Mouse (Mus musculus): Measurements from ENCODE around the gene Cmip. TPM values are rescaled to one million over a fixed set of nuclear protein-coding genes. Genes with fewer than 3 reads are reported as not detected.

The Cmip gene
- 10 to 100 TPM; 14.4 to 20.4 (median 16.3) TPM for total RNA-seq (2022)

DNA sequence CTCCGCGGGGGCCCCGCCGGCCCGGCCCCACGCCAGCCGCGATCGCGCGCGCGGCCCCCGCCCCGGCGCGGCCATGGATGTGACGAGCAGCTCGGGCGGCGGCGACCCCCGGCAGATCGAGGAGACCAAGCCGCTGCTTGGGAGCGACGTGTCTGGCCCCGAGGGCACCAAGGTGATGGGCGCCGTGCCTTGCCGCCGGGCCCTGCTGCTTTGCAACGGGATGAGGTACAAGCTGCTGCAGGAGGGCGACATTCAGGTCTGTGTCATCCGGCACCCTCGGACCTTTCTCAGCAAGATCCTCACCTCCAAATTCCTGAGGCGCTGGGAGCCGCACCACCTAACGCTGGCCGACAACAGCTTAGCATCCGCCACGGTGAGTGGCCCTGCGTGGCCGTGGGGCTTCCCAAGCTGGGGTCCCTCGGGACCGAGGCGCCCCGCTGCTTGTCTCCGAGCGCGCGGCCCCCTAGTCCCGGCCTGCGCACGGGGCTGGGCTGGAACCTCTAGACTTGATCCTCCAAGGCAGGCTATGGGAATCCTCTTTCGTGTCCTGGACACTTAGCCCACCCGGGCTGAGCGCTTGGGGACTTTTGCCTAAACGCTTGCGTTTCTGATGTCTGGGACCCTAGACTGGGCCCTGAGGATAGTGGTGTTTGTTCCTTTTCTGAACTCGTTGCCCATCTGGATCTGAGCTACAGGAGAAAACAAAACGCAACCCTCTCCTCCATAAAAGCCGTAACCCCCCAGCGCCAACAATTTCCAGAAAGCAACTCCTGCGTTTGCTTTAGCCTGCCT is at the start of gene Cmip:
Cmip (plus strand) TSS at position 36 of the 792 bp plus-strand sequence.
- DNase-seq (ENCODE audit: low spot score): peak; percentile 27

DNA sequence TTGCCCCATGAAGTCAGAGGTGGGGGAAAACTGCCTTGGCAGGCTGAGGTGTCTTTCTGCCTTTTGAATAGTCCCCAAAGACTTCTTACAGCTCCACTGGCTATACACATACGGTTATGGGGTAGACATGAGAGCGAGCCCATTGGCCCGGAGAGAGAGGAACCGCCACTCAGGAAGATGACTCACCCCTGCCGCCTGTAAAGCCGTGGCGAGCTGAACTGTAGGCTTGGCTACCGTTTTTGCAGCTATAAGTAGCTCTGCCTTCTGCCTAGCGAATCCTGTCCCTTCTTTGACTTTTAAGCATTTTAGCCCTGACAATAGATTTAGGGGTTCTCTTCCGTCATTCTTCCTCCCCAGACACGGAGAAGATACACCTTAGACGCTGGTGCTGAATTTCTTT is 47.7 kb upstream of the Cmip start:
- DNase-seq (ENCODE audit: low spot score): no peak

DNA sequence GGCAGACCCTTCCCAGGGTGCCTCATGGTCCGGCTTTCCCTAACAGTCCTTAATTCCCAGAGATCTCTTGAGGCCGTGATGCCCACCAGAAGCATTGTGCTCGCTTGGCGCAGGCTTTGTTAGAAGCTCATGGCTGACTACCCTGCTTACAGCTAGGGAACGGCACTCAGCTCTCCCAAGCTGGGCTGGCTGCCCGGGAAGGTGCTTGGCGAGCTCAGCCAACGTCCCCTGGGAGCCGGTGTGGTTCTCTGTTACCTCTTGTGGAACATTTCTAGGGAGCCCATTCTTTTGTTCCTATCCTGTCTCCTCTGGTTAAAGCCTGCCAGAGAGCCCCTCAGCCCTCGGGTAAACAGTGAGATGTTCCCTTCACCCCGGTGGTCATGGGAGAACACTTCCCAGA is 44.8 kb upstream of the Cmip start:
- DNase-seq (ENCODE audit: low spot score): no peak

- DNase-seq (ENCODE audit: low spot score): no peak
Observed at GRCm38 (mm10) chr8:117217724-117218123, 39.1 kb upstream of the Cmip start.

DNA sequence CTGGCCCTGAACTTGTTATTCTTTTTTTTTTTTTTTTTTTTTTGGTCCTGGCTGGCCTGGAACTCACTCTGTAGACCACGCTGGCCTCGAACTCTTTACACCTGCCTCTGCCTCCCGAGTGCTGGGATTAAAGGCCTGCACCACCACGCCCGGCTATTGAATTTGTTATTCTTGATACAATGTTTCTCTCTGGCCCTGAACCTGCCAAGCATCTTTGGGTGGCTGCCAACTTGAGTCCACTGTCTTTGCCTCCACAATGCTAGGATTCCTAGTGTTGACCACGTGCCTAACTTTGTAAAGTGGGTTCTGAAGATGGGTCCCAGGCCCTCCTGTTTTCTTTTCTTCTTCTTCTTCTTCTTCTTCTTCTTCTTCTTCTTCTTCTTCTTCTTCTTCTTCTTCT is 34.5 kb upstream of the Cmip start:
- DNase-seq (ENCODE audit: low spot score): no peak

GRCm38 (mm10) chr8:117224630-117225029 is 32.2 kb upstream of the Cmip start:
- DNase-seq (ENCODE audit: low spot score): peak; percentile 87

GRCm38 (mm10) chr8:117226306-117226705 is 30.6 kb upstream of the Cmip start:
- DNase-seq (ENCODE audit: low spot score): no peak

- no peak for DNase-seq (ENCODE audit: low spot score)
Observed at GRCm38 (mm10) chr8:117227339-117227738, 29.5 kb upstream of the Cmip start.

- no peak for DNase-seq (ENCODE audit: low spot score)
Observed at GRCm38 (mm10) chr8:117233199-117233598, 23.7 kb upstream of the Cmip start.

GRCm38 (mm10) chr8:117236531-117236930 is 20.3 kb upstream of the Cmip start:
- DNase-seq (ENCODE audit: low spot score): no peak

GRCm38 (mm10) chr8:117240326-117240725 is 16.5 kb upstream of the Cmip start:
- no peak for DNase-seq (ENCODE audit: low spot score)

DNA sequence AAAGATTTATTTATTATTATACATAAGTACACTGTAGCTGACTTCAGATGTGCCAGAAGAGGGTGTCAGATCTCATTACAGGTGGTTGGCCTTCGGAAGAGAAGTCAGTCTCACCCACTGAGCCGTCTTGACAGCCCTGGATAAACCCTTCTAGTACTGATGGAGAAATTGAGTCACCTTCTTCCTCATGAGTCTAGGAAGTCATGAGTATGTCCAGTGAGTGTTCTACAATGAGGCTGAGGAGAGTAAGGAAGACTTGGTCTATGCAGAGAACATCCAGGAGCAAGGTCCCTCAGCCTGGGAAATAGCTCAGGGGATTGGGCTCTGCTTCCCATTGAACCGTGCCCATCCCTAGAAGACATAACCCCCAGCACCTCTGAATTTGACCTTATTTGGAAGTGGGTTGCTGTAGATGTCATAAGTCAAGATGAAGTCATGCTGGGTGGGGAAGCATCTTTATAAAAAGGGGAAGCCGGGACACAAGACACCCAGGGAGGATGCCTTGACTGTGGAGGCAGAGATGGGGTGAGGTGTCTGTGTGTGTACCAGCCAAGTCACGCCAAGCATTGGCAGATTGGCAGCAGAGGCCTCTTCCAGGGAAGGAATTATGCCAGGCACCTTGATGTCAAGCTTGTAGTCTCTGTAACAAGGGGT is 15.9 kb upstream of the Cmip start:
- DNase-seq (ENCODE audit: low spot score): no peak

DNA sequence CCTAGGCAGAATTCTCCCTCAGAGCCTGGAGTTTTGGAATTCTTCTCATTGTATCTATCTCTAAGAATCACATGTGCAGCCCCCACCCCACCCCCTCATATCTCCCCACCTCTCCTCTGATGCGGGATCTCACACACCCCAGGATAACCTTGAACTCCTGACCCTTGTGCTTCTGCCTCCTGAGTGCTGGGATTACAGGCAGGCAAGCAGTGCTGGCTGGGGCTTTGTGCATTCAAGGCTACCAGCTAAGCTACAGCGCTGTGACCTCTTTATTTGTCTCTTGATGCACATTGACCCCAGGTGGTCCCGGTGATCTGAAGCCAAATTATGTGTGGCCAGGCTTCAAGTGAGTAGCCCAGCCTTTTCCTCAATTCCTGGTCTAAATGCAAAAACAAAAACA is 15.0 kb upstream of the Cmip start:
- no peak for DNase-seq (ENCODE audit: low spot score)

DNA sequence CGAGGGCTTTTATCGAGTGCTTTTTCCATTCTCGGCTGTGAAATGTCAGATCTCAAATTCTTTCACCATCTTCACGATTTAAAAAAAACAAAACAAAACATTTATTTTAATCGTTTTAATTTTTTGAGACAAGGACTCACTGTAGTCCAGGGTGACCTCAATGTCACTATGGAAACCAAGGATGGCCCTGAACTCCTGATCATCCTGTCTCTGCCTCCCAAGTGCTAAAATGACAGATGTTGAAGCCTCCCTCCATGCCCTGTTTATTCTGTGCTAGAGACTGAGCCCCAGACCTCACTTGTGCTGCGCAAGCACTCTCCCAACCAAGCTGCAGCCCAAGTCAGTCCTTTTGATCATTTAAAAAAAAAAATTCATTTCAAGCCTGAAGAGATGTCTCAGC is 14.6 kb upstream of the Cmip start:
- no peak for DNase-seq (ENCODE audit: low spot score)

- no peak for DNase-seq (ENCODE audit: low spot score)
Observed at GRCm38 (mm10) chr8:117244601-117245000, 12.3 kb upstream of the Cmip start.

GRCm38 (mm10) chr8:117248341-117248740 is 8.5 kb upstream of the Cmip start:
- DNase-seq (ENCODE audit: low spot score): no peak

DNA sequence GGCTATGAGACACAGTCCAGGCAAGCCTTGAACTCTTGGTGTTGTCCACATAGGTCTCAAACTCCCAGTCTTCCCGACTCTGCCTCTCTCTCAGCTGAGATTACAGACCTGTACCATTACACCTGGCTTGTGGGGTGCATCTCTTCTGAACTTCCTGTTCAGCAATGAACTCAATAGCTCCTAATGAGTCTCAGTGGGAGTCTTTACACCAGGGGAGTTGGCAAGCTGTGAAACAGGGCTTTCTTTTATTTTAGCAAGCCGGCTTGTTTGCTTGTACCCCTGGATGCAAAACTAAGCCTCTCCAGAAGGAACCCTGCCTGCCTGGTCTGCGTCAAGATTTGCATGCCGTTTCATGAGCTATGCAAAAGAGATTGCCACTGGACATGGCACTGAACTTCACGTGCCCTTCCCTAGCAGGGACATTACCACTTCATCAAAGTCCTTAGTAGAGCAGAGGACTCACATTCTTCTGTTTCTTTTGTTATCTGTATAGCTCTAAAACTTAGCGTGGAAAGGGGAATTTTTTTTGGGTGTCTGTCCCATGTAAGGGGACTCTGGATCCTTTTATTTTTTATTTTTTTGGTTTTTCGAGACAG is 5.7 kb upstream of the Cmip start:
- DNase-seq (ENCODE audit: low spot score): no peak

DNA sequence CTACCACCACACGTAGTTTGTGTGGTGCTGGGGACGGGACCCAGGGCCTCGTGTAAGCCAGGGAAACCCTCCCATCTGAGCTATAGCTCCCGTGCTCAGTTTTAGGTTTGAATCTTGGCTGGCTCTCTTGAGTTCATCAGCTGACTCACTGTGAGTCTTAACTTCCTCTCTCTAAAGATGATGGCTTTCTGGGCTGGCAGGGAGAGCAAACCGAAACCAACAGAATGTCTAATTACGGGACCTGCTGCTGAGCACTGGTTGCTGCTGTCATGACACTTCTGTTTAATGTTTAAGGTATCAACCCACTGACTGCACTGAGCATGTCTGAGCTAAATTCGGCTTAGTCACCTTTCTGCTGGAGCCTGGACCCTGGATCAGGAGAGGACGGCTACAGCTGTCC is 4.2 kb upstream of the Cmip start:
- no peak for DNase-seq (ENCODE audit: low spot score)

DNA sequence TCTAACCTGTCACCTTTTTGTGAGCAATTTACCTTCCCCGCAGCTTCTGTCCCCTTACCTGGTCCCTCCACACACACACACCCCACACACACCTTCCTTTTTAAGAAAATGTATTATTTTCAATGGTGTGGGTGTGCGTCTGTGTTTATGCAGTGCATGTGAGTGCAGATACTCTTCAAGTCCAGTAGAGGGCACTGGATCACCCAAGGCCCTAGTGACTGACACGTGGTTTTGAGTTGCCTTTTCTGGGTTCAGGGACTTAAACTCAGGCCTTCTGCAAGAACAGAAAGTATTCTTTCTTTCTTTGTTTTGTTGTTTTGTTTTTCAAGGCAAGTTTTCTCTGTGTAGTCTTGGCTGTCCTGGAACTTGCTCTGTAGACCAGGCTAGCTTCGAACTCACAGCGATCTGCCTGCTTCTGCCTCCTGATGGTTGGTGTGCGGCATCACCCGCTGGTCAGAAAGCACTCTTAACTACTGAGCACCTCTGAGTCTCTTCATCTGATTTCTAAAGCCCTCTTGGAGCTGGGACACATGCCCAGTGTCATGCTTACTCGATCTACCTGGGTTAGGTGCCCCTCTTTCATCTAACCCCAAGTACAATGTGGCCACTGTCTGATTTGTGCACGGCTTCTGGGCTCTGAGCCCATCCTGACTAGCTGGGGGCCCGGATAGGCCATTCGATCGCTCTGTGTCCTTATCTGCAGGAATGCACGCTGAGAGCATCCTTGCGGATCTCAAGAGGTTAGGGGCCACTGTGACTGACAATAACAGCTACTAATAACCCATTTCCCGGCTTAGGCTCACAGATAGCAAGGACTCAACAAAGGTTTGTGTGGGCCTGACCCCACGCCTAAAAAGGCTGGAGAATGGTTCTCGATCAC is 3.2 kb upstream of the Cmip start:
- DNase-seq (ENCODE audit: low spot score): no peak

DNA sequence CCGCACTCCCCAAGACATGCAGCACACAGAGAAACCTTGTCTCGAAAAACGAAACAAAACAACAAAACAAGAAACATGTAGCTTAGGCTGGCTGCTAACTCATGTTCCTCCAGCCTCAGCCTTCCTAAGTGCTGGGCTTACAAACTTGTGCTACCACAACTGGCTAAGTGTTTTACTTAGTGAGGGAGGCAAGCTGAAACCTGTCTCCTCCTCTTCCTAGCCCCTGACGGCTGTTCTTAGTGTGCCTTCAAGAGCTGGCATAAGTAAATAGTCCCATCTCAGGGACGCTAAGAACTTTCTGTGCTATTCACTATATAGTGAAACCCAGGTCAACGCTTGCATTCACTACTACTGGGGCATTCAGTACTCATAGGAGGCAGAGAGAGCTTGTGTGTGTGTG is 2.4 kb upstream of the Cmip start:
- no peak for DNase-seq (ENCODE audit: low spot score)

DNA sequence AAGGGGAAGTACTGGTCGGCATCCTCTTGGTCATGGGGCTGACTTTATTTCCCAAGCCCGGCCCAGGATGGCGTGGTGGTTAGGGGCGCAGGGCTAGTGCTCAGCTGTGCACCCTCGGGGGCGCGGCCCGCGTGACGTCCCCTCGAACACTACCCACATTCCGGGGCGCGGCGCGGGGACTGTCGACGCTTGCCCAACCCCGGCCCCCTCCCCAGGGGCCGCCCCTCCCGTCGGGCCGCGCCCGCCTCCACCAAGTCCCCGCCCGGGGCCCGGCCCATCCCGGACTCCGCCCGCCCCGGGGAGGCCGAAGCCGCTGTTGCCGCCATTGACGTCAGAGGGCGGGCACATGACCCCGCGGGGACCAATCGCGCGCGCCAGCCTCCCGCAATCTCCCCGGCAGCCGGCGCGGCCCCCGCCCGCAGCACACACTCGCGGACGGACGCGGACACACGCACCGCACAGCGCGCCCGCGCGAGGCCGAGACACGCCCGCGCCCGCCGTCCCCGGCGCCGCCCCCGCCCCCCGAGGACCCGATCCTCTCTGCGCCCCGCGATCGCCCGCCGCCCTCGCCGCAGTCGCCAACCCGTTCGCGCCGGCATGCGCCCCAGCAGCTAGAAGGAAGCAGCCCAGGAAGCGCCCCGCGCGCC is 449 bp upstream of the Cmip start:
- peak; percentile 92 for DNase-seq (ENCODE audit: low spot score)

All from heart, adult 8-10 months (tissue).